Mouse (Mus musculus) limb, embryonic 11.5 days (tissue): ENCODE measurements at regions not wholly inside any gene's neighbourhood (a gene's known extent, or its start where the extent isn't known, plus 50 kb on each side); places are given as distances from the start of the nearest gene placed in this dataset.

ENCODE experiments used
- ATAC-seq: fragments of 200-750 bp; cut with Nextera tagmentation; 2 replicates; pipeline ENCODE4 v1.8.0; 2017; ENCODE audit warnings: low read depth; ENCODE audit not compliant: insufficient number of reproducible peaks, low FRiP score, low TSS enrichment
- DNase-seq: peaks from one replicate; pipeline ENCODE4 v3.0.0-alpha.2; 2015; ENCODE audit warnings: low spot score
- H3K27ac ChIP-seq: fragments of 300-500 bp; sonication (generic); replicated peaks from 2 replicates; pipeline ENCODE4 v1.5.1; 2014; ENCODE audit warnings: low read depth, mild to moderate bottlenecking, low read length
- H3K27me3 ChIP-seq: fragments of 300-500 bp; sonication (generic); 2 replicates; pipeline ENCODE4 v1.6.1; 2014; ENCODE audit warnings: mild to moderate bottlenecking, low read length, mixed read lengths; ENCODE audit not compliant: control insufficient read depth, insufficient read depth
- H3K36me3 ChIP-seq: fragments of 300-500 bp; sonication (generic); 2 replicates; pipeline ENCODE4 v1.6.1; 2014; ENCODE audit warnings: mild to moderate bottlenecking, low read length, moderate library complexity, mixed read lengths; ENCODE audit not compliant: control insufficient read depth, insufficient read depth
- H3K4me1 ChIP-seq: fragments of 300-500 bp; sonication (generic); 2 replicates; pipeline ENCODE4 v1.6.1; 2014; ENCODE audit warnings: low read length, mixed read lengths; ENCODE audit not compliant: control insufficient read depth, insufficient read depth
- H3K4me2 ChIP-seq: fragments of 300-500 bp; sonication (generic); 2 replicates; pipeline ENCODE4 v1.6.1; 2014; ENCODE audit warnings: low read depth, mild to moderate bottlenecking, moderate library complexity; ENCODE audit not compliant: severe bottlenecking
- H3K4me3 ChIP-seq: fragments of 300-500 bp; sonication (generic); 2 replicates; pipeline ENCODE4 v1.5.1; 2014; ENCODE audit warnings: low read depth, low read length
- H3K9ac ChIP-seq: fragments of 300-500 bp; sonication (generic); 2 replicates; pipeline ENCODE4 v1.6.1; 2014; ENCODE audit warnings: mild to moderate bottlenecking, low read length
- H3K9me3 ChIP-seq: fragments of 300-500 bp; sonication (generic); 2 replicates; pipeline ENCODE4 v1.6.1; 2016; ENCODE audit warnings: low read length; ENCODE audit not compliant: control insufficient read depth
- WGBS: fragments of 180-500 bp; shearing (Covaris S2); extraction: QIAGEN DNeasy Blood & Tissue Kit; methylation state at CpG from one replicate; pipeline ENCODE4 v1.1.7; 2014; 5-methylcytosine and 5-hydroxymethylcytosine counted together

DNA sequence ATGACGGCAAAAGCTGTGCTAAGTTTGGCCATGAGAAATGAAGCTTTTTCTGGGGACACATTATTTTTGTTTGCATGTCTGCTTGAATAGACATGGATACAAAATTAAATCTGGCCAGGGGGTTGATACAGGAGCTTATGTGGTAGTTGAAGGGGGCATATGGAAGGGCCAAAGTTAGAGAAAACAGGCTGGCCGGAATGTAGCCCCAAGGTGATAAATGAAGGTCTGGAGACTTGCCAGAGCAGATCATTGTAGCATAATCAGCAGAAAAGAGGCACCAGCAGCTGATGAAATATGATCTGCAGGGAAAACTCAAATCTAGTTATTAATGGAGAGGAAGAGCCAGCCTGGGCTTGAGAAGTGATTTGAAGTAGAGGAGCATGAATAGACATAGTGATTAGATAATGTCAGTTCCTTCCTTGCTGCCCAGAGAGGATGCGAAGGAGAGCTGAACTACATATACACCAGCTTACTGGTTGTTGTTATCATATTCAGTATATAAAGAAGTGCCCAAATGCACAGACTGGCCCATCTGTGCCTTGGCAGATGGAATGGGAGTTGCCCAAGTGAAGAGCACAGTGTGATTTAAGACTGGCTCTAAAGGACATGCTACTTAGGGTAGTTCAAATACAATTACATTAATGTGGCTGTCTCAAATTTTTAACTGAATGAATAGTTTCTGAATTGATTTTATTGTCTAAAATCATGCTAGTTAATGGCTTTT lies 712.3 kb upstream of the Klhl29 start:
- ATAC-seq (no peak), DNase-seq (no peak)
- Histone ChIP-seq H3K27ac (no peak overlapping the region), H3K4me1 (no peaks in the 10 kb centered on the region; the same call in 1 of the 2 replicates), H3K36me3 (no peaks in the 10 kb centered on the region), H3K9me3 (no peaks in the 10 kb centered on the region), H3K9ac (no peak overlapping the region), H3K4me2 (no peak overlapping the region), H3K27me3 (no peaks in the 10 kb centered on the region), H3K4me3 (no peak overlapping the region)
- WGBS: 64% methylated on average over 3 of the region's 3 CpGs

DNA sequence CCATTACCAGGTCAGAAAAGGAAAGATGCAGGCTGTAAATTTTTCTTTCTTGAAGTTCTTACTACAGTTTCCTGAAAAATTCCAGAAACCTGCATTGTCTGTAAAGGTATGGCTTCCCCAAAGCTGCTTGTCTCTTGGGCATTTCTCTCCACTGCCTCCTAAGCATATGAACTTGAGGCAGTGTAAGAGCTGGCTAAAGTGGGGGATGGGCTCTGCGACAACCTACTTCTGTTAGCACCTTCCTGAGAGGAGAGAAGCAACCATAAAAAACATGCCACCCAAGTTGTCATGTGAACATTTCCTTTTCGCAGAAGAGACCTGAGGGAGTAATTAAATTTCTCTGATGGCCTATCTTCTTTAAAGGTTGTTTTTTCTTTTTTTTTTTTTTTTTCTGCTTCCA lies 711.6 kb upstream of the Klhl29 start:
- DNase-seq: peak; percentile 32
- no peak for ATAC-seq
- Histone ChIP-seq H3K4me2 (no peak overlapping the region), H3K4me3 (no peak overlapping the region), H3K4me1 (no peaks in the 10 kb centered on the region; the same call in 1 of the 2 replicates), H3K9ac (no peak overlapping the region), H3K27ac (no peak overlapping the region), H3K27me3 (no peaks in the 10 kb centered on the region), H3K36me3 (no peaks in the 10 kb centered on the region), H3K9me3 (no peaks in the 10 kb centered on the region)
- WGBS: 10% methylated on average over 2 of the region's 2 CpGs

DNA sequence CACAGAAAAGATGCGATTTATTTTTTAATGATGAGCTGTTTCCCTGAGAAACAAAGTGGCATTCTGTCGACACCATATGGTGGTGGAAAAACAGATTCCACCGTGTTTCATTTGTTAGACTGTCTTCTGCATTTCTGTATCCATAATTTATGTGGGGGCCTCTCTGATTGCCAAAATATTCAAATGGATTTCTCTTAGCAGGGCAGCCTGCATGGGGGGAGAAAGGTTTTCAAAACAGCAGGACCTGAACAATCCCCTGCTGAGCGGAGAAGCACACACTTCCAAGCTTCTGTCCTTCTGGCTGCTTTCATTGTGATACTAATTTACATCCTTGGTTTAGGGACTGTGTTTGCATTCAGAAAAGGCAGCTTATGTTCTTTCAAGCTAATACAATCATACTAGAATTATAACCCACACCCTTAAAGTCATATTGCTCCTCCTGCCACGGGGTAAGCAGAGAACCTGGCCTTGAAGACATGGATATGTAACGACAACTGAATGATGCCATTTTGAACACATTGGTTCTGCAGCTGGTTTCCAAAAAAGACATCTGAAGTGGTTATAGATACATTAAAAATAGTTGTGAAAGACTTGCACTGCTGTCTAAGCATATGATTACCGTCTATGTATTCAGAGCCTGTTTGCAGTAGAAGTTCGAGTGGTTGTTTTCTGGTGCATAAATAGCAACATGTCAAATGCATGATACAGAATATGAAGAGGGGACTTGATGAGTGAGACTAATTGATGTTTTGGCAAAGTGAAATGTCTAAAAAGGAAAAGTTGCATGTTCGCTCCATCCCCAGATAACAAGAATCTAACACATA lies 671.6 kb upstream of the Klhl29 start:
- Histone ChIP-seq H3K9ac (no peak overlapping the region), H3K4me3 (no peak overlapping the region), H3K4me2 (no peak overlapping the region), H3K27ac (no peak overlapping the region), H3K4me1 (no peaks in the 10 kb centered on the region), H3K9me3 (no peaks in the 10 kb centered on the region), H3K36me3 (no peaks in the 10 kb centered on the region), H3K27me3 (no peaks in the 10 kb centered on the region)
- DNase-seq (no peak), ATAC-seq (no peak)
- 73% methylated on average over 9 of the region's 9 CpGs for WGBS

DNA sequence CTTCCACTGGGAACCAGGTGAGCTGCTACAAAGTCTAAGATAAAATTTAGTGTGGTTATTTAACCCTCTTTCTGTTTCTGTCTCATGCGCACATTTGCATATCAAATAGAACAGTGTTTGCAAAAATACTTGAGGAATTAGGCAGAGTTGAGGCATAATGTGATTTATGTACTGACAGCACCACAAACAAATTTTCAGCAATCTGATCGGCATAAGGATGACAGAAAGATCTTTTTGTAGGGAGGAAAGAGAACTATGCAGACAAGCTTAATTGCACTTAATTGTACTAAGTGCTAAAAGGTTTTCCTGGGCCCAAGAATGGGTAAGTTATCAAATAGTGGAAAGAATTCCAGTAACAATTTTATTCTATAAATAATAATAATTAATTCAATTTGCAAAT lies 670.6 kb upstream of the Klhl29 start:
- H3K9me3 ChIP-seq: no peaks in the 10 kb centered on the region
- H3K27ac ChIP-seq: no peak overlapping the region
- H3K36me3 ChIP-seq: no peaks in the 10 kb centered on the region
- H3K4me3 ChIP-seq: no peak overlapping the region
- ATAC-seq (no peak), DNase-seq (no peak)
- H3K9ac ChIP-seq: no peak overlapping the region
- no peaks in the 10 kb centered on the region for H3K4me1 ChIP-seq
- WGBS: 90% methylated on average over 2 of the region's 2 CpGs
- no peak overlapping the region for H3K4me2 ChIP-seq
- no peaks in the 10 kb centered on the region for H3K27me3 ChIP-seq

GRCm38 (mm10) chr12:6042326-6042725 lies 666.8 kb upstream of the Klhl29 start:
- Histone ChIP-seq H3K4me3 (no peak overlapping the region), H3K27ac (no peak overlapping the region), H3K9me3 (no peaks in the 10 kb centered on the region), H3K9ac (no peak overlapping the region), H3K36me3 (no peaks in the 10 kb centered on the region), H3K4me1 (no peaks in the 10 kb centered on the region), H3K27me3 (no peaks in the 10 kb centered on the region), H3K4me2 (no peak overlapping the region)
- DNase-seq: peak; percentile 70
- 24% methylated on average over 1 of the region's 1 CpGs for WGBS
- ATAC-seq: no peak

- no peaks in the 10 kb centered on the region for H3K4me1 ChIP-seq
- WGBS: 87% methylated on average over 3 of the region's 3 CpGs
- H3K27ac ChIP-seq: no peak overlapping the region
- DNase-seq (no peak), ATAC-seq (no peak)
- no peak overlapping the region for H3K4me3 ChIP-seq
- no peaks in the 10 kb centered on the region for H3K27me3 ChIP-seq
- no peak overlapping the region for H3K4me2 ChIP-seq
- H3K9me3 ChIP-seq: no peaks in the 10 kb centered on the region
- no peaks in the 10 kb centered on the region for H3K36me3 ChIP-seq
- no peak overlapping the region for H3K9ac ChIP-seq
Observed at GRCm38 (mm10) chr12:6024111-6024510, 648.6 kb upstream of the Klhl29 start.

- H3K9me3 ChIP-seq: no peaks in the 10 kb centered on the region
- WGBS: 77% methylated on average over 2 of the region's 2 CpGs
- no peak for ATAC-seq
Observed at GRCm38 (mm10) chr12:6022490-6022889, 647.0 kb upstream of the Klhl29 start.

GRCm38 (mm10) chr12:6000961-6001360 lies 625.5 kb upstream of the Klhl29 start:
- no peak for ATAC-seq
- H3K4me2 ChIP-seq: no peak overlapping the region
- WGBS: 79% methylated on average over 3 of the region's 3 CpGs
- no peak overlapping the region for H3K27ac ChIP-seq
- no peak overlapping the region for H3K9ac ChIP-seq
- no peak for DNase-seq
- H3K4me1 ChIP-seq: no peaks in the 10 kb centered on the region
- no peaks in the 10 kb centered on the region for H3K27me3 ChIP-seq
- H3K9me3 ChIP-seq: no peaks in the 10 kb centered on the region
- no peaks in the 10 kb centered on the region for H3K36me3 ChIP-seq
- no peak overlapping the region for H3K4me3 ChIP-seq

More at GRCm38 (mm10) chr12:6022490-6022889, 647.0 kb upstream of the Klhl29 start:
- Histone ChIP-seq H3K4me3 (no peak overlapping the region), H3K27ac (no peak overlapping the region), H3K4me2 (no peak overlapping the region), H3K9ac (no peak overlapping the region), H3K27me3 (no peaks in the 10 kb centered on the region), H3K4me1 (no peaks in the 10 kb centered on the region), H3K36me3 (no peaks in the 10 kb centered on the region)
- no peak for DNase-seq
